Mouse (Mus musculus) liver, adult 2 months (tissue): ENCODE measurements around the gene Man2b1.

Experiments
- CTCF ChIP-seq: fragments of 200-500 bp; IDR thresholded peaks from 2 replicates; pipeline ENCODE4 v1.5.1; 2011; ENCODE audit warnings: low read depth, low read length, control low read depth
- POLR2A ChIP-seq: fragments of 200-500 bp; IDR thresholded peaks from 2 replicates; pipeline ENCODE4 v1.6.1; 2011; ENCODE audit warnings: low read length, control low read depth; ENCODE audit not compliant: insufficient read depth; ENCODE audit errors: extremely low read depth

DNA sequence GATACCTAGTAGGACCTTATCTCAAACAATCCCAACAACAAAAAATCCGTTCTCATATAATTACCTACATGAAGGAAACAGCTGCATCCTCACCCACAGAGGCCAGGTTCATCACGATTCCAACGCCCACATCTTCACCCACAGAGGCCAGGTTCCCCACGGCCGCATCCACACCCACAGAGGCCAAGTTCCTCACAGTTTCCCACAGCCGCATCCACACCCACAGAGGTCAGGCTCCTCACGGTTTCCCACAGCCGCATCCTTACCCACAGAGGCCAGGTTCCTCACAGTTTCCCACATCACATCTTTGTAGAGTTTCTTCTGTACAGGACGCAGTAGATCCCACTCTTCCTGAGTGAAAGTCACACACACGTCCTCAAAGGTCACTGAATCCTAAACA, 30.2 kb downstream of the Man2b1 start:
- TF ChIP-seq POLR2A (no peak), CTCF (no peak)
